Mouse (Mus musculus) MEL (cell line): ENCODE results near the gene Epb41l2.

Experiments
- CTCF ChIP-seq, 3 experiments: IDR thresholded peaks in 2 of 3; conservative IDR thresholded peaks in 1 of 3; 2 replicates each; pipeline ENCODE4 v1.5.1; 2011 to 2012; ENCODE audit warnings: low read length in 3 of 3, low read depth in 2 of 3, mild to moderate bottlenecking in 2 of 3, improper control_type of control experiment in 1 of 3, inconsistent platforms in 1 of 3, mixed read lengths in 1 of 3, moderate library complexity in 1 of 3; ENCODE audit not compliant: control insufficient read depth in 1 of 3, insufficient read depth in 1 of 3, poor library complexity in 1 of 3, severe bottlenecking in 1 of 3
- ELF1 ChIP-seq: IDR thresholded peaks from 2 replicates; pipeline ENCODE4 v1.6.1; 2014; ENCODE audit warnings: low read depth, mild to moderate bottlenecking, inconsistent platforms, low read length, improper control_type of control experiment, moderate library complexity
- EP300 ChIP-seq, 2 experiments: IDR thresholded peaks; 2 replicates each; pipeline ENCODE4 v1.6.1; 2011; ENCODE audit warnings: improper control_type of control experiment in 2 of 2, low read length in 2 of 2, low read depth in 1 of 2, mild to moderate bottlenecking in 1 of 2
- GABPA ChIP-seq: IDR thresholded peaks from 2 replicates; pipeline ENCODE4 v1.6.1; 2012; ENCODE audit warnings: low read depth, mild to moderate bottlenecking, inconsistent platforms, low read length, improper control_type of control experiment, moderate library complexity
- KAT2A ChIP-seq: conservative IDR thresholded peaks from 2 replicates; pipeline ENCODE4 v1.6.1; 2012; ENCODE audit warnings: low read depth, low read length, improper control_type of control experiment, inconsistent platforms
- MAFK ChIP-seq: IDR thresholded peaks from 2 replicates; pipeline ENCODE4 v1.6.1; 2011; ENCODE audit warnings: low read depth, mild to moderate bottlenecking, low read length, improper control_type of control experiment, borderline replicate concordance
- MXI1 ChIP-seq: IDR thresholded peaks from 2 replicates; pipeline ENCODE4 v1.6.1; 2011; ENCODE audit warnings: mild to moderate bottlenecking, low read depth, low read length, improper control_type of control experiment
- MYC ChIP-seq: IDR thresholded peaks from 2 replicates; pipeline ENCODE4 v1.6.1; 2011; ENCODE audit warnings: low read depth, mild to moderate bottlenecking, low read length, improper control_type of control experiment, moderate library complexity
- POLR2A ChIP-seq, 2 experiments: IDR thresholded peaks; 2 replicates each; pipeline ENCODE4 v1.6.1; 2011 to 2012; ENCODE audit warnings: low read length in 2 of 2, mild to moderate bottlenecking in 2 of 2, control low read depth in 1 of 2, improper control_type of control experiment in 1 of 2, low read depth in 1 of 2, moderate library complexity in 1 of 2; ENCODE audit not compliant: control insufficient read depth in 1 of 2, insufficient read depth in 1 of 2, poor library complexity in 1 of 2
- RAD21 ChIP-seq: IDR thresholded peaks from 2 replicates; pipeline ENCODE4 v1.6.1; 2011; ENCODE audit warnings: mild to moderate bottlenecking, low read depth, low read length, improper control_type of control experiment
- USF1 ChIP-seq: IDR thresholded peaks from 2 replicates; pipeline ENCODE4 v1.6.1; 2014; ENCODE audit warnings: low read depth, mild to moderate bottlenecking, inconsistent platforms, low read length, improper control_type of control experiment, moderate library complexity

- no peak for TF ChIP-seq CTCF (IDR thresholded peaks at IDR 0.05 in 2 of 3, conservative IDR thresholded peaks at IDR 0.05 in 1 of 3; ENCODE audit: control insufficient read depth in 1 of 3, insufficient read depth in 1 of 3, low read depth in 2 of 3, low read length in 3 of 3, poor library complexity in 1 of 3, severe bottlenecking in 1 of 3)
- no peak for TF ChIP-seq GABPA
- TF ChIP-seq POLR2A (IDR thresholded peaks at IDR 0.05; ENCODE audit: control insufficient read depth in 1 of 2, insufficient read depth in 1 of 2, low read depth in 1 of 2, low read length in 2 of 2, poor library complexity in 1 of 2), result no peak
- no peak for TF ChIP-seq MAFK
- TF ChIP-seq EP300 (IDR thresholded peaks at IDR 0.05; ENCODE audit: low read depth in 1 of 2, low read length in 2 of 2), result no peak
- TF ChIP-seq MXI1, result no peak
- TF ChIP-seq ELF1, result no peak
- no peak for TF ChIP-seq KAT2A
- no peak for TF ChIP-seq USF1
- no peak for TF ChIP-seq MYC
- no peak for TF ChIP-seq RAD21
Measured at GRCm38 (mm10) chr10:25386868-25387267, 27.3 kb downstream of the Epb41l2 start.
